Comparison of ENCODE assay signal across 8 mouse cellular contexts in genomic region chr11:19019204-19020171, GRCm38 (mm10). TPM values are rescaled to one million over a fixed set of nuclear protein-coding genes. Genes with fewer than 3 reads are reported as not detected.
DNase-seq lines count a peak whose midpoint lies in the region; ATAC-seq lines count a peak whose summit lies in the region.

No protein-coding gene starts in this region.

- peak overlapping the region; percentile 99 for H3K9ac ChIP-seq in embryonic facial prominence, embryonic 11.5 days (replicated peaks; ENCODE audit: low read length)
- peak overlapping the region; percentile 99 for H3K9ac ChIP-seq in heart, embryonic 14.5 days (ENCODE audit: low read length)
- peak overlapping the region; percentile 98 for H3K9ac ChIP-seq in midbrain, embryonic 13.5 days (replicated peaks)

- ATAC-seq in frontal cortex, adult (ENCODE audit: low TSS enrichment): peak; percentile 27
- peak; percentile 56 for ATAC-seq in embryonic facial prominence, embryonic 11.5 days (replicated peaks; ENCODE audit: insufficient number of reproducible peaks, low FRiP score, low TSS enrichment, low read depth)
- peak; percentile 38; the same call in 1 of the 2 replicates for ATAC-seq in heart, embryonic 14.5 days (ENCODE audit: insufficient number of reproducible peaks, insufficient read depth, low FRiP score, low read depth)
- peak; percentile 57 for ATAC-seq in midbrain, embryonic 13.5 days
- no peak for ATAC-seq in erythroid progenitor cell, adult 5-6 weeks (replicated peaks; ENCODE audit: low FRiP score, poor library complexity, severe bottlenecking)

- H3K4me1 ChIP-seq in embryonic facial prominence, embryonic 11.5 days (ENCODE audit: control insufficient read depth, insufficient read depth, low read length): no peaks in the 10 kb centered on the region; the same call in 1 of the 2 replicates
- peaks cover 3 to 18% of the 10 kb centered on the region in 2 experiments; a peak in 3 of 4 replicates for H3K4me1 ChIP-seq in heart, embryonic 14.5 days (ENCODE audit: control insufficient read depth in 2 of 2, insufficient read depth in 2 of 2, low read length in 2 of 2)
- peaks cover 47% of the 10 kb centered on the region for H3K4me1 ChIP-seq in limb, embryonic 10.5 days
- peaks cover 42% of the 10 kb centered on the region for H3K4me1 ChIP-seq in midbrain, embryonic 13.5 days (replicated peaks)

- H3K27me3 ChIP-seq in embryonic facial prominence, embryonic 11.5 days (ENCODE audit: control insufficient read depth, insufficient read depth, low read length): no peaks in the 10 kb centered on the region
- no peaks in the 10 kb centered on the region for H3K27me3 ChIP-seq in heart, embryonic 14.5 days (ENCODE audit: control insufficient read depth, insufficient read depth, low read length)
- H3K27me3 ChIP-seq in limb, embryonic 10.5 days (ENCODE audit: low read depth, poor library complexity, severe bottlenecking): peaks cover 22% of the 10 kb centered on the region; the same call in 1 of the 2 replicates
- H3K27me3 ChIP-seq in midbrain, embryonic 13.5 days: peaks cover 25% of the 10 kb centered on the region

- H3K4me3 ChIP-seq in embryonic facial prominence, embryonic 11.5 days (ENCODE audit: low read depth, low read length): peak overlapping the region; percentile 62
- peak overlapping the region; percentile 63 to 90 for H3K4me3 ChIP-seq in heart, embryonic 14.5 days (ENCODE audit: control insufficient read depth in 1 of 2, insufficient read depth in 1 of 2, low read depth in 1 of 2, low read length in 2 of 2)
- peak overlapping the region; percentile 72 for H3K4me3 ChIP-seq in limb, embryonic 10.5 days
- peak overlapping the region; percentile 65 for H3K4me3 ChIP-seq in midbrain, embryonic 13.5 days (replicated peaks)

- no peaks in the 10 kb centered on the region for H3K9me3 ChIP-seq in embryonic facial prominence, embryonic 11.5 days (replicated peaks; ENCODE audit: control insufficient read depth, low read length)
- no peaks in the 10 kb centered on the region for H3K9me3 ChIP-seq in heart, embryonic 14.5 days (ENCODE audit: control insufficient read depth, low read length)
- no peaks in the 10 kb centered on the region for H3K9me3 ChIP-seq in limb, embryonic 10.5 days (replicated peaks)
- no peaks in the 10 kb centered on the region for H3K9me3 ChIP-seq in midbrain, embryonic 13.5 days

- H3K27ac ChIP-seq in embryonic facial prominence, embryonic 11.5 days (replicated peaks; ENCODE audit: low read depth, low read length): peak overlapping the region; percentile 97
- H3K27ac ChIP-seq in heart, embryonic 14.5 days (replicated peaks in 1 of 2; ENCODE audit: control insufficient read depth in 1 of 2, insufficient read depth in 1 of 2, low read depth in 2 of 2, low read length in 2 of 2): peak overlapping the region; percentile 97 to 100
- peak overlapping the region; percentile 98 for H3K27ac ChIP-seq in limb, embryonic 10.5 days
- H3K27ac ChIP-seq in midbrain, embryonic 13.5 days: peak overlapping the region; percentile 98

- H3K36me3 ChIP-seq in embryonic facial prominence, embryonic 11.5 days (replicated peaks; ENCODE audit: control insufficient read depth, insufficient read depth, low read depth, low read length): no peaks in the 10 kb centered on the region
- peaks cover 7% of the 10 kb centered on the region; the same call in 1 of the 2 replicates for H3K36me3 ChIP-seq in heart, embryonic 14.5 days (ENCODE audit: control insufficient read depth, insufficient read depth, low read length)
- peaks cover 11% of the 10 kb centered on the region for H3K36me3 ChIP-seq in limb, embryonic 10.5 days
- H3K36me3 ChIP-seq in midbrain, embryonic 13.5 days: no peaks in the 10 kb centered on the region

- H3K4me2 ChIP-seq in embryonic facial prominence, embryonic 11.5 days (ENCODE audit: low read depth, low read length): peak overlapping the region; percentile 90
- peak overlapping the region; percentile 96 for H3K4me2 ChIP-seq in heart, embryonic 14.5 days (ENCODE audit: low read length)
- H3K4me2 ChIP-seq in midbrain, embryonic 13.5 days (replicated peaks): peak overlapping the region; percentile 88

- WGBS in embryonic facial prominence, embryonic 11.5 days: under 1% methylated on average over 66 of the region's 67 CpGs
- under 1% methylated on average over 66 of the region's 67 CpGs for WGBS in heart, embryonic 14.5 days
- WGBS in limb, embryonic 10.5 days: under 1% methylated on average over 67 of the region's 67 CpGs
- WGBS in midbrain, embryonic 13.5 days: 0% methylated on average over 66 of the region's 67 CpGs

- DNase-seq in frontal cortex, postnatal 14 days (ENCODE audit: low spot score in 2 of 2): no peak
- DNase-seq in ZHBTc4 (ENCODE audit: low read depth, low spot score): peak; percentile 73
- peak; percentile 70 for DNase-seq in embryonic facial prominence, embryonic 11.5 days (ENCODE audit: low spot score)
- DNase-seq in limb, embryonic 10.5 days (ENCODE audit: low spot score): peak; percentile 82

RNA-seq across cellular contexts. Expression of gene Meis1, which starts 0.7 kb away (rescaled TPM):
- polyA plus RNA-seq in embryonic facial prominence, embryonic 11.5 days (2014; fragmentation: Nextera tagmentation; extraction: Ambion mirVana): 89.8 and 91.2 TPM in 2 replicates
- 50.1 and 55.4 TPM in 2 replicates for polyA plus RNA-seq in heart, embryonic 14.5 days (2014; fragmentation: Nextera tagmentation; extraction: Ambion mirVana)
- polyA plus RNA-seq in limb, embryonic 10.5 days (2016; fragmentation: Nextera tagmentation; extraction: Ambion mirVana): 109 and 119 TPM in 2 replicates
- 43.4 and 45.1 TPM in 2 replicates for polyA plus RNA-seq in midbrain, embryonic 13.5 days (2015; fragmentation: Nextera tagmentation; extraction: Ambion mirVana)
- 6.1 and 8.0 TPM in 2 replicates for total RNA-seq in erythroid progenitor cell, adult 5-6 weeks (2015; ENCODE audit: low replicate concordance)
- 1.8 and 3.5 TPM in 2 replicates for total RNA-seq in erythroid progenitor cell, adult 5-6 weeks (2017; ENCODE audit: low replicate concordance)

Comparison
In these comparisons a context has a peak if more than half of its experiments do, and no peak if none do; other contexts are left out.
1. DNase-seq: peak in ZHBTc4 (single experiment), embryonic facial prominence, embryonic 11.5 days (single experiment) and limb, embryonic 10.5 days (single experiment); none in frontal cortex, postnatal 14 days (0 of 2).
2. Peak in every context shown above with its lines, with median percentiles within 50 percentile points of each other: H3K27ac ChIP-seq, H3K4me2 ChIP-seq, H3K4me3 ChIP-seq and H3K9ac ChIP-seq.